ENCODE assay signal across 11 mouse cellular contexts in genomic region chr8:122548331-122548730, GRCm38 (mm10). TPM values are rescaled to one million over a fixed set of nuclear protein-coding genes. Genes with fewer than 3 reads are reported as not detected.
DNase-seq lines count a peak whose midpoint lies in the region; ATAC-seq and TF ChIP-seq lines count a peak whose summit lies in the region.
"Had no signal": no experiment of that assay in that cellular context is flagged by ENCODE, and none has a peak within 500 bp of the region (broad histone marks: within the 10 kb centered on the region; RNA-seq: fewer than 3 reads in every experiment).

No protein-coding gene starts in this region.

- peak overlapping the region; percentile 12; the same call in 1 of the 2 replicates for H3K9ac ChIP-seq in heart, embryonic 12.5 days
- H3K9ac ChIP-seq in lung, postnatal 0 days (replicated peaks; ENCODE audit: low read depth) = no peak overlapping the region
- H3K9ac ChIP-seq in intestine, embryonic 16.5 days (ENCODE audit: low read depth, low read length) = peak overlapping the region; percentile 20; the same call in 1 of the 2 replicates
- no peak overlapping the region for H3K9ac ChIP-seq in stomach, embryonic 16.5 days (ENCODE audit: low read length)
- H3K9ac ChIP-seq: embryonic facial prominence, embryonic 12.5 days had no signal

- WGBS in heart, embryonic 12.5 days = 63% methylated on average over 13 of the region's 13 CpGs
- 47% methylated on average over 13 of the region's 13 CpGs for WGBS in lung, postnatal 0 days
- WGBS in intestine, embryonic 16.5 days = 58% methylated on average over 13 of the region's 13 CpGs
- WGBS in stomach, embryonic 16.5 days = 54% methylated on average over 13 of the region's 13 CpGs

- TF ChIP-seq EP300 in lung, postnatal 0 days (IDR thresholded peaks at IDR 0.05) = no peak

- TF ChIP-seq CTCF in lung, postnatal 0 days (IDR thresholded peaks at IDR 0.05) = no peak

- intact Hi-C loops in heart, postnatal 14 days (cut with DNase I) = no loop called here

- no peaks in the 10 kb centered on the region for H3K9me3 ChIP-seq in heart, embryonic 12.5 days (replicated peaks)
- H3K9me3 ChIP-seq in lung, postnatal 0 days (ENCODE audit: low read length) = no peaks in the 10 kb centered on the region
- H3K9me3 ChIP-seq in intestine, embryonic 16.5 days (ENCODE audit: control insufficient read depth, low read length) = no peaks in the 10 kb centered on the region
- no peaks in the 10 kb centered on the region for H3K9me3 ChIP-seq in stomach, embryonic 16.5 days (replicated peaks; ENCODE audit: control insufficient read depth, low read length)
- H3K9me3 ChIP-seq: embryonic facial prominence, embryonic 12.5 days had no signal

- no peak for ATAC-seq in heart, embryonic 12.5 days (ENCODE audit: insufficient number of reproducible peaks, low FRiP score)
- ATAC-seq in lung, postnatal 0 days = no peak
- ATAC-seq in intestine, embryonic 16.5 days = no peak
- no peak for ATAC-seq in stomach, embryonic 16.5 days (ENCODE audit: insufficient read depth, low FRiP score)

- no peak for DNase-seq in heart, postnatal 14 days
- no peak for DNase-seq in lung, postnatal 0 days (ENCODE audit: low spot score)
- no peak for DNase-seq in lung, postnatal 10 days
- DNase-seq in frontal cortex, postnatal 10 days (ENCODE audit: low spot score in 2 of 2) = no peak
- DNase-seq in embryo, embryonic 10.5 days (ENCODE audit: low spot score) = no peak
- DNase-seq: adrenal gland, postnatal 25 days; layer of hippocampus, postnatal 36 days had no signal

- H3K4me3 ChIP-seq in heart, embryonic 12.5 days = peak overlapping the region; percentile 70
- no peak overlapping the region for H3K4me3 ChIP-seq in lung, postnatal 0 days (ENCODE audit: low read depth, low read length)
- no peak overlapping the region for H3K4me3 ChIP-seq in intestine, embryonic 16.5 days (ENCODE audit: low read length)
- H3K4me3 ChIP-seq in stomach, embryonic 16.5 days (replicated peaks; ENCODE audit: low read length) = no peak overlapping the region

- no peaks in the 10 kb centered on the region for H3K27me3 ChIP-seq in heart, embryonic 12.5 days (replicated peaks)
- no peaks in the 10 kb centered on the region for H3K27me3 ChIP-seq in lung, postnatal 0 days (replicated peaks; ENCODE audit: insufficient read depth, low read length)
- no peaks in the 10 kb centered on the region for H3K27me3 ChIP-seq in intestine, embryonic 16.5 days (replicated peaks; ENCODE audit: control insufficient read depth, insufficient read depth, low read length)
- no peaks in the 10 kb centered on the region for H3K27me3 ChIP-seq in stomach, embryonic 16.5 days (ENCODE audit: control insufficient read depth, insufficient read depth, low read length)
- H3K27me3 ChIP-seq: embryonic facial prominence, embryonic 12.5 days had no signal

- H3K27ac ChIP-seq in heart, embryonic 12.5 days (ENCODE audit: poor library complexity, severe bottlenecking) = peak overlapping the region; percentile 82
- peak overlapping the region; percentile 85; the same call in 1 of the 2 replicates for H3K27ac ChIP-seq in lung, postnatal 0 days (ENCODE audit: low read length)
- H3K27ac ChIP-seq in intestine, embryonic 16.5 days (ENCODE audit: low read length) = peak overlapping the region; percentile 57; the same call in 1 of the 2 replicates
- peak overlapping the region; percentile 48 for H3K27ac ChIP-seq in stomach, embryonic 16.5 days (ENCODE audit: low read length)

- peaks cover 54% of the 10 kb centered on the region for H3K4me1 ChIP-seq in heart, embryonic 12.5 days (replicated peaks)
- H3K4me1 ChIP-seq in lung, postnatal 0 days (ENCODE audit: insufficient read depth, low read depth, low read length) = peaks cover 28% of the 10 kb centered on the region
- H3K4me1 ChIP-seq in intestine, embryonic 16.5 days (ENCODE audit: control insufficient read depth, insufficient read depth, low read length) = peaks cover 39% of the 10 kb centered on the region
- peaks cover 44% of the 10 kb centered on the region for H3K4me1 ChIP-seq in stomach, embryonic 16.5 days (ENCODE audit: control insufficient read depth, insufficient read depth, low read length)

- 0 out of 2 replicates have a peak, but pooled peaks cover 6% of the 10 kb centered on the region for H3K36me3 ChIP-seq in heart, embryonic 12.5 days
- H3K36me3 ChIP-seq in lung, postnatal 0 days (ENCODE audit: insufficient read depth, low read length) = no peaks in the 10 kb centered on the region
- H3K36me3 ChIP-seq in intestine, embryonic 16.5 days (ENCODE audit: control insufficient read depth, insufficient read depth, low read length) = no peaks in the 10 kb centered on the region
- no peaks in the 10 kb centered on the region for H3K36me3 ChIP-seq in stomach, embryonic 16.5 days (ENCODE audit: control insufficient read depth, insufficient read depth, low read length)
- H3K36me3 ChIP-seq: embryonic facial prominence, embryonic 12.5 days had no signal

- peak overlapping the region; percentile 75 for H3K4me2 ChIP-seq in heart, embryonic 12.5 days
- peak overlapping the region; percentile 84 for H3K4me2 ChIP-seq in lung, postnatal 0 days (replicated peaks; ENCODE audit: low read depth, low read length)
- H3K4me2 ChIP-seq in intestine, embryonic 16.5 days (ENCODE audit: low read depth, low read length) = no peak overlapping the region
- H3K4me2 ChIP-seq in stomach, embryonic 16.5 days (ENCODE audit: low read depth, low read length) = peak overlapping the region; percentile 40; the same call in 1 of the 2 replicates

RNA-seq across cellular contexts. Expression of gene Piezo1, which starts 2.8 kb away (rescaled TPM):
- 25.5 and 27.8 TPM in 2 replicates for polyA plus RNA-seq in heart, embryonic 12.5 days (2016; fragmentation: Nextera tagmentation; extraction: Ambion mirVana)
- total RNA-seq in heart, postnatal 14 days (2021) = 10 to 100 TPM; 27.2 to 30.2 TPM
- polyA plus RNA-seq in lung, postnatal 0 days (2015; fragmentation: Nextera tagmentation; extraction: Ambion mirVana) = 27.3 and 31.3 TPM in 2 replicates
- 9.8 and 11.3 TPM in 2 replicates for polyA plus RNA-seq in intestine, embryonic 16.5 days (2015; fragmentation: Nextera tagmentation; extraction: Ambion mirVana)
- 13.5 and 18.9 TPM in 2 replicates for polyA plus RNA-seq in stomach, embryonic 16.5 days (2015; fragmentation: Nextera tagmentation; extraction: Ambion mirVana)

RNA-seq across cellular contexts. Expression of gene Cdt1, which starts 19.5 kb away (rescaled TPM):
- polyA plus RNA-seq in heart, embryonic 12.5 days (2016; fragmentation: Nextera tagmentation; extraction: Ambion mirVana) = 36.9 and 38.9 TPM in 2 replicates
- 1 to 10 TPM; 3.6 to 4.6 TPM for total RNA-seq in heart, postnatal 14 days (2021)
- 7.4 and 7.7 TPM in 2 replicates for polyA plus RNA-seq in lung, postnatal 0 days (2015; fragmentation: Nextera tagmentation; extraction: Ambion mirVana)
- polyA plus RNA-seq in intestine, embryonic 16.5 days (2015; fragmentation: Nextera tagmentation; extraction: Ambion mirVana) = 36.2 and 40.0 TPM in 2 replicates
- polyA plus RNA-seq in stomach, embryonic 16.5 days (2015; fragmentation: Nextera tagmentation; extraction: Ambion mirVana) = 28.4 and 28.5 TPM in 2 replicates

RNA-seq across cellular contexts. Expression of gene Aprt, which starts 28.4 kb away (rescaled TPM):
- 209 and 232 TPM in 2 replicates for polyA plus RNA-seq in heart, embryonic 12.5 days (2016; fragmentation: Nextera tagmentation; extraction: Ambion mirVana)
- total RNA-seq in heart, postnatal 14 days (2021) = 10 to 100 TPM; 32.7 to 34.5 TPM
- polyA plus RNA-seq in lung, postnatal 0 days (2015; fragmentation: Nextera tagmentation; extraction: Ambion mirVana) = 203 and 206 TPM in 2 replicates
- 736 and 778 TPM in 2 replicates for polyA plus RNA-seq in intestine, embryonic 16.5 days (2015; fragmentation: Nextera tagmentation; extraction: Ambion mirVana)
- polyA plus RNA-seq in stomach, embryonic 16.5 days (2015; fragmentation: Nextera tagmentation; extraction: Ambion mirVana) = 335 and 345 TPM in 2 replicates

Comparison
In these comparisons a context has a peak if more than half of its experiments do, and no peak if none do; other contexts are left out.
1. H3K9ac ChIP-seq: peak in heart, embryonic 12.5 days (single experiment) and intestine, embryonic 16.5 days (single experiment); none in lung, postnatal 0 days (single experiment) and stomach, embryonic 16.5 days (single experiment).
2. Peak in every context shown above with its lines, with median percentiles within 50 percentile points of each other: H3K27ac ChIP-seq.